Mouse (Mus musculus) ES-E14 (cell line): ENCODE measurements around the gene Pakap. TPM values are rescaled to one million over a fixed set of nuclear protein-coding genes. Genes with fewer than 3 reads are reported as not detected.

Experiments
- DNase-seq: peaks from one replicate; pipeline ENCODE4 v3.0.0-alpha.2; 2013; ENCODE audit warnings: low read depth, low spot score
- H3K27ac ChIP-seq: 2 replicates; pipeline ENCODE4 v1.5.1; 2012; ENCODE audit warnings: low read depth, mild to moderate bottlenecking, low read length, moderate library complexity, mixed read lengths; ENCODE audit not compliant: poor library complexity, insufficient read depth, severe bottlenecking
- H3K36me3 ChIP-seq: 2 replicates; pipeline ENCODE4 v1.6.1; 2012; ENCODE audit warnings: mild to moderate bottlenecking, low read length, moderate library complexity, mixed read lengths; ENCODE audit not compliant: control insufficient read depth, poor library complexity, insufficient read depth, severe bottlenecking
- H3K4me1 ChIP-seq, 2 experiments: fragments of 150-350 bp in 1 of 2; sonication (generic) in 1 of 2; 2 replicates each; pipeline ENCODE4 v1.6.1; 2012; ENCODE audit warnings: low read length in 2 of 2, mild to moderate bottlenecking in 1 of 2, mixed read lengths in 1 of 2; ENCODE audit not compliant: control insufficient read depth in 2 of 2, insufficient read depth in 2 of 2, poor library complexity in 1 of 2
- H3K4me3 ChIP-seq, 2 experiments: fragments of 150-350 bp in 1 of 2; sonication (generic) in 1 of 2; 2 replicates each; pipeline ENCODE4 v1.5.1; 2012; ENCODE audit warnings: low read length in 2 of 2, low read depth in 1 of 2, mild to moderate bottlenecking in 1 of 2, mixed read lengths in 1 of 2; ENCODE audit not compliant: insufficient read depth in 1 of 2, poor library complexity in 1 of 2, severe bottlenecking in 1 of 2
- H3K9ac ChIP-seq: 2 replicates; pipeline ENCODE4 v1.6.1; 2012; ENCODE audit warnings: low read depth, mild to moderate bottlenecking, low read length, mixed read lengths; ENCODE audit not compliant: poor library complexity, insufficient read depth, severe bottlenecking
- H3K9me3 ChIP-seq: fragments of 150-350 bp; sonication (generic); 2 replicates; pipeline ENCODE4 v1.6.1; 2012; ENCODE audit warnings: low read depth, mild to moderate bottlenecking, low read length; ENCODE audit not compliant: control insufficient read depth, insufficient read depth
- CHD2 ChIP-seq: IDR thresholded peaks from 2 replicates; pipeline ENCODE4 v1.6.1; 2014; ENCODE audit warnings: mild to moderate bottlenecking, low read depth, low read length, inconsistent platforms
- HCFC1 ChIP-seq: IDR thresholded peaks from 2 replicates; pipeline ENCODE4 v1.6.1; 2012; ENCODE audit warnings: low read length, inconsistent platforms, borderline replicate concordance; ENCODE audit not compliant: insufficient read depth
- MAFK ChIP-seq: IDR thresholded peaks from 2 replicates; pipeline ENCODE4 v1.6.1; 2014; ENCODE audit warnings: mild to moderate bottlenecking, low read depth, low read length, inconsistent platforms; ENCODE audit not compliant: insufficient read depth
- ZC3H11A ChIP-seq: IDR thresholded peaks from 2 replicates; pipeline ENCODE4 v1.6.1; 2012; ENCODE audit warnings: low read depth, mild to moderate bottlenecking, inconsistent platforms, low read length, borderline replicate concordance
- ZNF384 ChIP-seq: IDR thresholded peaks from 2 replicates; pipeline ENCODE4 v1.6.1; 2012; ENCODE audit warnings: low read depth, low read length, inconsistent platforms
- in situ Hi-C, 2 experiments: fragments of 600-800 bp; cut with MboI; formaldehyde crosslinking; loops; one replicate each; pipeline ENCODE4 v1.15.1; 2025; ENCODE audit warnings: low sequenced_read_pairs in 2 of 2, inconsistent platforms in 1 of 2; ENCODE audit not compliant: unreplicated experiment in 2 of 2
- total RNA-seq: library from RNA; depleted of rRNA; stranded (reverse); fragments of 300-350 nt; gene quantifications from 2 replicates; pipeline ENCODE4 v1.2.3, GENCODE M21; 2012

Gene Pakap
- total RNA-seq, 1 experiment: 5.8 TPM

- no peak for DNase-seq
- H3K27ac ChIP-seq: no peak overlapping the region
- no peaks in the 10 kb centered on the region for H3K9me3 ChIP-seq
- in situ Hi-C loops: no loop called here
- peaks cover 2% of the 10 kb centered on the region; the same call in 1 of the 2 replicates for H3K36me3 ChIP-seq
- no peak overlapping the region for H3K9ac ChIP-seq
- H3K4me3 ChIP-seq: no peak overlapping the region
- peaks cover 0 to 7% of the 10 kb centered on the region in 2 experiments; a peak in 2 of 4 replicates for H3K4me1 ChIP-seq
- TF ChIP-seq HCFC1 (no peak), ZC3H11A (no peak), CHD2 (no peak), MAFK (no peak), ZNF384 (no peak)
These were observed 233.3 kb downstream of the Pakap start for GRCm38 (mm10) chr4:57801239-57801638.

GRCm38 (mm10) chr4:57801986-57802385 is 234.0 kb downstream of the Pakap start:
- H3K9ac ChIP-seq: no peak overlapping the region
- H3K36me3 ChIP-seq: peaks cover 2% of the 10 kb centered on the region; the same call in 1 of the 2 replicates
- no peak overlapping the region for H3K27ac ChIP-seq
- in situ Hi-C loops: no loop called here
- DNase-seq: no peak
- TF ChIP-seq ZNF384 (no peak), ZC3H11A (no peak), MAFK (no peak), HCFC1 (no peak), CHD2 (no peak)
- H3K9me3 ChIP-seq: no peaks in the 10 kb centered on the region
- H3K4me3 ChIP-seq: no peak overlapping the region
- H3K4me1 ChIP-seq: peaks cover 0 to 7% of the 10 kb centered on the region in 2 experiments; a peak in 2 of 4 replicates

GRCm38 (mm10) chr4:57802411-57802810 is 234.4 kb downstream of the Pakap start:
- Histone ChIP-seq H3K9me3 (no peaks in the 10 kb centered on the region), H3K9ac (no peak overlapping the region), H3K36me3 (peaks cover 2% of the 10 kb centered on the region; the same call in 1 of the 2 replicates), H3K4me3 (no peak overlapping the region), H3K4me1 (peaks cover 0 to 7% of the 10 kb centered on the region in 2 experiments; a peak in 2 of 4 replicates), H3K27ac (no peak overlapping the region)
- no peak for DNase-seq
- in situ Hi-C loops: no loop called here
- TF ChIP-seq MAFK (no peak), ZNF384 (no peak), CHD2 (no peak), HCFC1 (no peak), ZC3H11A (no peak)

- Histone ChIP-seq H3K4me1 (peaks cover 0 to 2% of the 10 kb centered on the region in 2 experiments; a peak in 1 of 4 replicates), H3K4me3 (no peak overlapping the region), H3K36me3 (no peaks in the 10 kb centered on the region; the same call in 1 of the 2 replicates), H3K27ac (no peak overlapping the region), H3K9ac (no peak overlapping the region), H3K9me3 (no peaks in the 10 kb centered on the region)
- TF ChIP-seq CHD2 (no peak), MAFK (no peak), ZC3H11A (no peak), HCFC1 (no peak), ZNF384 (no peak)
- DNase-seq: no peak
- in situ Hi-C loops: no loop called here
These were observed 236.9 kb downstream of the Pakap start for GRCm38 (mm10) chr4:57804902-57805301.

- H3K9me3 ChIP-seq: no peaks in the 10 kb centered on the region
- TF ChIP-seq ZNF384 (no peak), CHD2 (no peak), HCFC1 (no peak), MAFK (no peak), ZC3H11A (no peak)
- in situ Hi-C loops: no loop called here
- H3K36me3 ChIP-seq: no peaks in the 10 kb centered on the region; the same call in 1 of the 2 replicates
- H3K4me3 ChIP-seq: no peak overlapping the region
- no peak overlapping the region for H3K27ac ChIP-seq
- H3K9ac ChIP-seq: no peak overlapping the region
- no peak for DNase-seq
- peaks cover 0 to 2% of the 10 kb centered on the region in 2 experiments; a peak in 2 of 4 replicates for H3K4me1 ChIP-seq
These were observed 241.5 kb downstream of the Pakap start for GRCm38 (mm10) chr4:57809449-57809848.
